Mouse (Mus musculus) erythroblast, embryonic 14.5 days (primary cell): ENCODE results near the gene Zbtb2.

Experiments
- GATA1 ChIP-seq: IDR thresholded peaks from 2 replicates; pipeline ENCODE4 v1.6.1; 2012; ENCODE audit warnings: low read length, inconsistent platforms, mixed read lengths
- TAL1 ChIP-seq: IDR thresholded peaks from 3 replicates; pipeline ENCODE4 v1.6.1; 2012; ENCODE audit warnings: low read length, inconsistent platforms, mixed read lengths

DNA sequence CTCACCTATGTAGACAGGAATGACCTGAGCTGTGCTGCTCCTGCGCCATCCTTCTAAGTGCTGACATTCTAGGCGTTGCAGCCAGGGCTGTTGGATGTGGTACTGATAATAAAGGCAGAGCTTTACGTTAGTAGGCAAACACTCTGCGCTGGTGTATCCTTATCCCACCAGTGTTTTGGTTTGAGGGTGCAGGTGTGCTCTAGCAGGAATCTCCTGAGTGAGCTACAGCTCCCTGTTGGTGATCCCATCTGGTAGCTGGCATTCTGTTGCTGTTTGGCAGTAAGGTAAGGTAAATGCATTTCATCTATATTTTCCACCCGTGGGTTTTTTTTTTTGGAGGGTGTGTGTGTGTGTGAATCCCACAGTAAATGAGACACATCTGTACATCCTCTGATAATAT, 10.2 kb upstream of the Zbtb2 start:
- TF ChIP-seq TAL1 (no peak), GATA1 (no peak)
